Mouse (Mus musculus) intestine, embryonic 14.5 days (tissue): ENCODE measurements around the gene Fbln7. TPM values are rescaled to one million over a fixed set of nuclear protein-coding genes. Genes with fewer than 3 reads are reported as not detected.

Experiments used
- ATAC-seq: fragments of 200-750 bp; cut with Nextera tagmentation; replicated peaks from 2 replicates; pipeline ENCODE4 v1.8.0; 2017; ENCODE audit warnings: low read depth, moderate number of reproducible peaks, moderate TSS enrichment, moderate library complexity; ENCODE audit not compliant: low FRiP score, low TSS enrichment
- DNase-seq: peaks from one replicate; pipeline ENCODE4 v3.0.0-alpha.2; 2018; ENCODE audit warnings: low spot score
- H3K27ac ChIP-seq: fragments of 300-500 bp; sonication (generic); 2 replicates; pipeline ENCODE4 v1.5.1; 2014; ENCODE audit warnings: low read depth, mild to moderate bottlenecking, control low read depth
- H3K27me3 ChIP-seq: fragments of 300-500 bp; sonication (generic); replicated peaks from 2 replicates; pipeline ENCODE4 v1.6.1; 2014; ENCODE audit warnings: low read length, control low read depth; ENCODE audit not compliant: control insufficient read depth, insufficient read depth
- H3K36me3 ChIP-seq: fragments of 300-500 bp; sonication (generic); 2 replicates; pipeline ENCODE4 v1.6.1; 2014; ENCODE audit warnings: low read length, control low read depth; ENCODE audit not compliant: control insufficient read depth, insufficient read depth
- H3K4me1 ChIP-seq: fragments of 300-500 bp; sonication (generic); replicated peaks from 2 replicates; pipeline ENCODE4 v1.6.1; 2014; ENCODE audit warnings: low read length, control low read depth, mixed read lengths; ENCODE audit not compliant: control insufficient read depth, insufficient read depth
- H3K4me2 ChIP-seq: fragments of 300-500 bp; sonication (generic); 2 replicates; pipeline ENCODE4 v1.6.1; 2014; ENCODE audit warnings: low read length
- H3K4me3 ChIP-seq: fragments of 300-500 bp; sonication (generic); 2 replicates; pipeline ENCODE4 v1.5.1; 2014; ENCODE audit warnings: low read depth, low read length, control low read depth, mixed read lengths
- H3K9ac ChIP-seq: fragments of 300-500 bp; sonication (generic); 2 replicates; pipeline ENCODE4 v1.6.1; 2014; ENCODE audit warnings: mild to moderate bottlenecking, low read length
- H3K9me3 ChIP-seq: fragments of 300-500 bp; sonication (generic); 2 replicates; pipeline ENCODE4 v1.6.1; 2016; ENCODE audit warnings: low read length, control low read depth; ENCODE audit not compliant: control insufficient read depth
- WGBS: fragments of 180-500 bp; shearing (Covaris S2); extraction: QIAGEN DNeasy Blood & Tissue Kit; methylation state at CpG from one replicate; pipeline ENCODE4 v1.1.7; 2014; 5-methylcytosine and 5-hydroxymethylcytosine counted together
- microRNA-seq: library from miRNA; unstranded; fragments of <30 nt; microRNA quantifications from one replicate; pipeline ENCODE4, GENCODE M21; 2016
- polyA plus RNA-seq: library from polyadenylated mRNA; unstranded; fragments of >200 nt; fragmentation: Nextera tagmentation; extraction: Ambion mirVana; gene quantifications from 2 replicates; pipeline ENCODE4 v1.2.1, GENCODE M21; 2014

The Fbln7 gene
- polyA plus RNA-seq, 1 experiment from 2014 or later = 6.4 TPM

- Histone ChIP-seq H3K4me2 (no peak overlapping the region), H3K36me3 (peaks cover 27% of the 10 kb centered on the region; the same call in 1 of the 2 replicates), H3K27me3 (no peaks in the 10 kb centered on the region), H3K9ac (no peak overlapping the region), H3K9me3 (no peaks in the 10 kb centered on the region), H3K4me1 (no peaks in the 10 kb centered on the region), H3K4me3 (no peak overlapping the region), H3K27ac (no peak overlapping the region)
- WGBS = 89% methylated on average over 4 of the region's 4 CpGs
- no peak for ATAC-seq
- DNase-seq = no peak
Measured at GRCm38 (mm10) chr2:128924799-128925198, 62.0 kb downstream of the Fbln7 start.

- Histone ChIP-seq H3K4me1 (no peaks in the 10 kb centered on the region), H3K4me2 (no peak overlapping the region), H3K36me3 (peaks cover 49% of the 10 kb centered on the region), H3K4me3 (no peak overlapping the region), H3K27ac (no peak overlapping the region), H3K9ac (no peak overlapping the region), H3K9me3 (no peaks in the 10 kb centered on the region), H3K27me3 (no peaks in the 10 kb centered on the region)
- WGBS = 77% methylated on average over 3 of the region's 3 CpGs
- ATAC-seq (no peak), DNase-seq (no peak)
Measured at GRCm38 (mm10) chr2:128928446-128928845, 65.7 kb downstream of the Fbln7 start.

GRCm38 (mm10) chr2:128930704-128931103 lies 67.9 kb downstream of the Fbln7 start:
- DNase-seq (no peak), ATAC-seq (no peak)
- H3K4me3 ChIP-seq = no peak overlapping the region
- no peaks in the 10 kb centered on the region for H3K4me1 ChIP-seq
- peaks cover 51% of the 10 kb centered on the region for H3K36me3 ChIP-seq
- H3K9ac ChIP-seq = no peak overlapping the region
- no peaks in the 10 kb centered on the region for H3K9me3 ChIP-seq
- no peak overlapping the region for H3K4me2 ChIP-seq
- no peak overlapping the region for H3K27ac ChIP-seq
- no peaks in the 10 kb centered on the region for H3K27me3 ChIP-seq

GRCm38 (mm10) chr2:128936256-128936655 lies 73.5 kb downstream of the Fbln7 start:
- no peaks in the 10 kb centered on the region for H3K27me3 ChIP-seq
- H3K4me3 ChIP-seq = no peak overlapping the region
- ATAC-seq (no peak), DNase-seq (no peak)
- no peak overlapping the region for H3K9ac ChIP-seq
- H3K9me3 ChIP-seq = no peaks in the 10 kb centered on the region
- H3K36me3 ChIP-seq = peaks cover 37% of the 10 kb centered on the region
- no peaks in the 10 kb centered on the region for H3K4me1 ChIP-seq
- no peak overlapping the region for H3K4me2 ChIP-seq
- WGBS = 90% methylated on average over 3 of the region's 3 CpGs
- no peak overlapping the region for H3K27ac ChIP-seq

- peak within 1 kb of the TSS; percentile 75 for H3K4me2 ChIP-seq
- no peaks in the 10 kb centered on the region for H3K9me3 ChIP-seq
- peak; percentile 95 for ATAC-seq
- H3K4me1 ChIP-seq = no peaks in the 10 kb centered on the region; the same call in 1 of the 2 replicates
- H3K27ac ChIP-seq = peak within 1 kb of the TSS; percentile 83
- DNase-seq = peak; percentile 98
- H3K27me3 ChIP-seq = no peaks in the 10 kb centered on the region
- H3K9ac ChIP-seq = peak within 1 kb of the TSS; percentile 71
- WGBS = 2% methylated on average over 65 of the region's 65 CpGs
- peak within 1 kb of the TSS; percentile 79 for H3K4me3 ChIP-seq
- peaks cover 5% of the 10 kb centered on the region for H3K36me3 ChIP-seq
Measured at GRCm38 (mm10) chr2:128943538-128944528, 81.1 kb downstream of the Fbln7 start, which contains the start of gene Zc3h8. TSS of gene Zc3h8 (minus strand) at chr2:128944077.

Small RNA genes lying within 50 kb of the gene (microRNA-seq; reads per million reads assigned to microRNA genes)
- gene Gm22859 = not detected

Other genes with a start within 250 kb of the Fbln7 start
- 80.4 and 84.8 TPM in 2 replicates for gene Anapc1, start 175.6 kb upstream of the Fbln7 start, polyA plus RNA-seq
- 6.7 and 7.0 TPM in 2 replicates for gene Mertk, start 164.0 kb upstream of the Fbln7 start, polyA plus RNA-seq
- 34.2 and 36.8 TPM in 2 replicates for gene Tmem87b, start 44.9 kb upstream of the Fbln7 start, polyA plus RNA-seq
- 10.2 and 11.5 TPM in 2 replicates for gene Zc3h8, start 81.1 kb downstream of the Fbln7 start, polyA plus RNA-seq
- 1.7 and 1.9 TPM in 2 replicates for gene Zc3h6, start 104.4 kb downstream of the Fbln7 start, polyA plus RNA-seq
- 13.5 and 14.9 TPM in 2 replicates for gene Gm10762, start 104.7 kb downstream of the Fbln7 start, polyA plus RNA-seq
- gene Vinac1, start 185.2 kb downstream of the Fbln7 start, polyA plus RNA-seq = 0.09 and 0.35 TPM in 2 replicates
- 16.2 and 17.5 TPM in 2 replicates for gene Ttl, start 203.0 kb downstream of the Fbln7 start, polyA plus RNA-seq
- gene Polr1b, start 238.0 kb downstream of the Fbln7 start, polyA plus RNA-seq = 23.2 and 31.7 TPM in 2 replicates